Mouse (Mus musculus) gastrocnemius, adult 2 months (tissue): ENCODE data around the gene Gabra5. TPM values are rescaled to one million over a fixed set of nuclear protein-coding genes. Genes with fewer than 3 reads are reported as not detected.

Experiments used
- DNase-seq: peaks from one replicate; pipeline ENCODE4 v3.0.0; 2022
- H3K27ac ChIP-seq: fragments of 200-600 bp; 2 replicates; pipeline ENCODE4 v1.8.1; 2022; ENCODE audit warnings: mild to moderate bottlenecking
- H3K4me3 ChIP-seq: fragments of 200-600 bp; 2 replicates; pipeline ENCODE4 v1.8.1; 2022; ENCODE audit warnings: mild to moderate bottlenecking, moderate library complexity
- CTCF ChIP-seq: fragments of 200-600 bp; IDR thresholded peaks from 2 replicates; pipeline ENCODE4 v1.8.1; 2022; ENCODE audit warnings: antibody characterized with exemption, mild to moderate bottlenecking, moderate library complexity
- intact Hi-C: fragments of 180-260 bp; cut with DNase I; formaldehyde crosslinking; loops from one replicate; pipeline ENCODE4 v1.15.1; 2025
- long read RNA-seq, 2 experiments: library from polyadenylated mRNA; stranded (forward); transcript quantifications; one replicate each; pipeline ENCODE4 v2.0.0; 2021
- total RNA-seq, 2 experiments: library from RNA; stranded (reverse); gene quantifications; 2 replicates each; pipeline ENCODE4 v1.2.3; 2021

Gabra5 gene
- total RNA-seq, result not detected
- long read RNA-seq, experiment 1, result 0 reads
- long read RNA-seq, experiment 2, result 0 reads

DNA sequence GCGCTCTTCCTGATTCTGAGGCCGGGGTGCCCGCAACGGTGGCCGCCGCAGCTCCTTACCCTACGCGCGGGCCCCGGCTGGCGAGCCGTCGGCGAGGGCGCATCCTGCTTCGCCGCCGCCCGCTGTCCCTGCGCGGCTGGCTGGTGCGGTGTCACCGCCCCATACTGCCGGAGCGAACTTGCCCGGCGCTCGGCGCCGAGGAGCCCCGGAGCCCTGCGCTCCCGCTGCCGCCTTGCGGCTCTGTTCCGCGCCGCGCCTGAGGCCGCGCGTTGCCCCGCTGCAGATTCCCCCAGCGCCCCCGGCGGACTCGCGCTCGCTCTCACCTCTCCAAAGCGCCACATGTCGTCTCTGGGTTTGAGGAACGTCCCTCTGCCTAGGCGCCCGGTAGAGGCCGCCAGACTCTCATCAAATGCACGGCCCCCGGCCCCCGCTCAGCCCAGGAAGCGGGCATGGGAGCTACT is at the start of gene Gabra5:
Gene Gabra5 (minus strand): TSS at position 379 of the 461 bp plus-strand sequence.
- intact Hi-C loops, result no loop called here
- no peak within 1 kb of the TSS for H3K4me3 ChIP-seq
- H3K27ac ChIP-seq, result no peak within 1 kb of the TSS
- no peak for DNase-seq
- no peak for TF ChIP-seq CTCF

DNA sequence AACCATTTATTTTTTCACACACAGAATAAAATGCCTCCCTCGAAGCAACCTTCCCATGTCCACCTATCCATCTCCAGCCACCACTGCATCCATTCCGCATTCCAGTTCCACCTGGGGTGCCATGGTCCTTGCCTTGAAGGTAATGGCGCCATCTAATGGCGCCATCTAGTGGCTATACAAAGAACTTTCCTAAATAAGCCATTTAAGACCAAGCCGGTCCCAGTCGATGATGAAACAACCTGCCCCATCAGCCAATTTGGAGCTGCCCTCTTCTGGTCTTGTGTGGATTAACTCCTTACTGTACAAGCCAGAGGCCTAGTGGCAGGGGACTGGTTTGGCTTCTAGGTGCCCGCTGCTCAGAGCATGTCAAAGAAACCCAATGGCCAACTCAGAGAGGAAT is 28.7 kb upstream of the Gabra5 start:
- DNase-seq, result no peak
- intact Hi-C loops, result no loop called here
- no peak overlapping the region for H3K4me3 ChIP-seq
- H3K27ac ChIP-seq, result no peak overlapping the region
- peak; percentile 47 for TF ChIP-seq CTCF

GRCm38 (mm10) chr7:57532676-57533075 is 22.8 kb upstream of the Gabra5 start:
- no peak for DNase-seq
- no peak for TF ChIP-seq CTCF
- Histone ChIP-seq H3K4me3 (no peak overlapping the region), H3K27ac (no peak overlapping the region)
- intact Hi-C loops, result no loop called here

GRCm38 (mm10) chr7:57529954-57530353 is 20.1 kb upstream of the Gabra5 start:
- Histone ChIP-seq H3K4me3 (no peak overlapping the region), H3K27ac (no peak overlapping the region)
- intact Hi-C loops, result no loop called here
- no peak for DNase-seq
- no peak for TF ChIP-seq CTCF

DNA sequence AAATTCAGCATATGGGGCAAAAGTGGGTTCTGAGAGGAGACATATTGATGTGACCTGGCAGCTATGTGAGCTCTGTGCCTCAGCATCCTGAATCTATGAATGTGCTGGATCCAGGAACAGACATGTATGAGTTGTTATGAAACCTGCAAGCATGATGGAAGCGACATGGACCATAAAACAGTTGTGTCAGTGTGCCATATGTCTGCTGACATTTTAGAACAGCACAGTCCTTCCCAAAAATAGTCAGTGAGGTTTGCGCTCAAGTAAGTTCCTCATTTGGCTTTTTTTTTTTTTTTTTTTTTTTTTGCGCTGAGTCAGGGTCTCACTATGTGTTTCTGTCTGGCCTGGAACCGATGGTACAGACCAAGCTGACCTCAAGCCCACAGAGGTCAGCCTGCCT is 19.6 kb upstream of the Gabra5 start:
- H3K27ac ChIP-seq, result no peak overlapping the region
- intact Hi-C loops, result no loop called here
- no peak for TF ChIP-seq CTCF
- H3K4me3 ChIP-seq, result no peak overlapping the region
- no peak for DNase-seq

DNA sequence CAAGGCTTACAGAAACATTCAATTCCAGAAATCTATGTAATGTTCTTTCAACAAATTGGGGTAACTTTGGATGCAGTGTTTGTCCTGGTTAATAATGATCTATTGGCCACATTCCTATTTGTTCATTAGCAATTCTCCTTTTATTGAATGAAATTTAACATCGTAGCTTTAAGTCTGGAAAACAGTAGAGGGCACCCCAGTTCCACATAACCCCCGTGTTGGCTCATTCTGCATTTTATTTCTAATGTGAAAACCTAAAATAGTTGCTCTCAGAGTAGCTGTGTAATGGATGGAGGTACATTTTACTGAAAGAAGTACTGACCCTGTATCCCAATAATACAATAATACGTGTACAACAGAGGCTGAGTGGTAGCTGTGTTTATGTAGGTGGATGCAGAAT is 3.1 kb upstream of the Gabra5 start:
- Histone ChIP-seq H3K4me3 (no peak overlapping the region), H3K27ac (no peak overlapping the region)
- TF ChIP-seq CTCF, result no peak
- intact Hi-C loops, result no loop called here
- DNase-seq, result no peak

- TF ChIP-seq CTCF, result no peak
- H3K4me3 ChIP-seq, result no peak overlapping the region
- DNase-seq, result no peak
These were observed 813 bp downstream of the Gabra5 start for GRCm38 (mm10) chr7:57508860-57509632.

GRCm38 (mm10) chr7:57502809-57503208 is 7.0 kb downstream of the Gabra5 start:
- intact Hi-C loops, result no loop called here
- TF ChIP-seq CTCF, result no peak
- Histone ChIP-seq H3K27ac (no peak overlapping the region), H3K4me3 (no peak overlapping the region)
- DNase-seq, result no peak

More at GRCm38 (mm10) chr7:57508860-57509632, 813 bp downstream of the Gabra5 start:
- no peak overlapping the region for H3K27ac ChIP-seq
- intact Hi-C loops, result no loop called here

DNA sequence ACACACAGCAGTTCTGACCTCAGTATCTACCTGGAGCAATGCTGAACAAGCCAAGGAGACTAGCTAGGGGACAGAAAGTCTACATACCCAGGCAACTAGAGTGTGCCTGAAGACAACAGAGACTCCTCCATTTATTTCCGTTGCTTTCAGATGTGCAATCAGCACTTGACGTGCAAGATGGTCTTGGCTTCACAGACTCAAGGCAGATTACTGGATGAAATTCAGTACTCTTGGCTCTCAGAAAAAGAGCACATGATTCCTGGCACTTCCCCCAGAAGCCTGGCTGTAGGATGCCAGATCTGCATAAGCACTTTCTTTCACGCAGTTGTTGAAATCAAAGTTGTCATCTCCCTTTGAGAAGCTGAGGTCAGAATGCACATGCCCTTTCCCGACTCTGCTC is 18.1 kb downstream of the Gabra5 start:
- no peak overlapping the region for H3K27ac ChIP-seq
- no peak for TF ChIP-seq CTCF
- H3K4me3 ChIP-seq, result no peak overlapping the region
- no peak for DNase-seq
- intact Hi-C loops, result no loop called here

DNA sequence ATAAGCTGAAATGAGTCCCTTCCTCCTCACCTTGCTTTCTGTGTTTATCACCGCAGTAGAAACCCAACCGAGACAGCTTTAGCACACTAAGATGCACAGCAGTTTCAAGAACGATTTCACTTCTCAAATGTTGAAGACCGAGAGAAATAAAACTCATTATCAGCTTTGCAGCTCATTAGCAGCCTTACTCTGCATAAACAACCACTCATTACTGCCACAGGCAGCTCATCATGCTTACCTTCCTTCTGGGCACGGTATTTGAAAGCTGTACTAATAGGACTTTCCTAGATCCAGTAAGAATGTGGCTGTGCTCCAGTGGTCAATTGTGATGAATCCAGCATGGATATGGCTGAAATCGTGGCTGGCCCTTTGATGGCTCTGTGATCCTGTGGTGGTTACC is 23.0 kb downstream of the Gabra5 start:
- no peak overlapping the region for H3K27ac ChIP-seq
- no peak overlapping the region for H3K4me3 ChIP-seq
- no peak for DNase-seq
- TF ChIP-seq CTCF, result no peak
- intact Hi-C loops, result no loop called here

DNA sequence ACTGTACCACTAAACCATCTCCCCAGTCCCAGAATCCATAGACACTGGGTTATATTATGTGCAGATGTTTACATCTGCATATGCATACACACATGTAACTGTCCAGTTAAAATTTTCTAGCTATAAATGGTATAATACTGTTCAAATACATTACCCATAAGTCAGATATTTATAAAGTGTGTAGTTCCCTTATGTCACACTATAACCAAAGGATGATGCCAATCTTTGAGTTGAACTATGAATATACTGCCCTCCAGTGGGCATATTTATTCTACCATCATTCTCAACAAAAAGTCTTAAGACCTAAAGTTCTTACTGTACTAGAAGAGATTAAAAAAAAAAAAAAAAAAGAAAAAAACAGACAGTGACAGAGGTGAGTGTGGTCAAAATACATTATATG is 27.0 kb downstream of the Gabra5 start:
- intact Hi-C loops, result no loop called here
- no peak for DNase-seq
- no peak overlapping the region for H3K4me3 ChIP-seq
- no peak overlapping the region for H3K27ac ChIP-seq
- peak; percentile 3; the same call in 1 of the 2 replicates for TF ChIP-seq CTCF

DNA sequence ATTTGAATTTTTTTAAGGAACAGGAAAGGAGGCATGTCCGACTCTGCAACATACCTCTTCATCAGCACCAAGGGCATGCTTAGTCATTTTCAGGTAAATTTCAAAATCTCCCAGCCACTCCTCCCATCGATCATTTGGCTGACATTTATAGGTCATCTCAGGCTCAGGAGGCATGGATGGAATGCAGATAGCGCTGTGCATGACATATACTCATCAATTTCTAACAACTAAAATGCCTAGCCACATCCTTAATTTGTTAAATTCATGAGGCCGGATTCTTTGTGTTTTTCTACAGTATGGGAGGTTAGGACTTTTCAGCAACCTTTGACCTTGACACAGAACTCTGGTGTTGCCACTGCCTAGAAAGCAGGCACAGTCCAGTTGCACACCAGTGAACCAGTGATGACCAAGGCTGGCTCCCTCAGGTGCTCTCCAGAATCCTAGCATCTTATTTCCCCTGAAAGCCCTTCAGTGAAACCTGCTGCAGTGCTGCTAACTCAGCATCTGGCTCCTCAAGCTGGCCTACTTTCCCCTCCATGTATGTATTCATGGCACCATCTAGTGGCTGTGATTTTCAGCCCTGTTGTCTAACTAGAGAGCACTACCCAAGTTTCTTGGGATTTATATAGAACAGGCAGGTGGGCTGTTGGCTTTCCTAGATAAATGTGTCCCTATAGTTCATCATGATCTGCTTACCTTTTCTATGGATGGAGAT is 35.9 kb downstream of the Gabra5 start:
- no peak overlapping the region for H3K27ac ChIP-seq
- TF ChIP-seq CTCF, result peak; percentile 42
- H3K4me3 ChIP-seq, result no peak overlapping the region
- peak; percentile 17 for DNase-seq
- intact Hi-C loops, result no loop called here

- no peak for DNase-seq
- H3K4me3 ChIP-seq, result no peak overlapping the region
- intact Hi-C loops, result no loop called here
- no peak for TF ChIP-seq CTCF
- H3K27ac ChIP-seq, result no peak overlapping the region
These were observed 38.5 kb downstream of the Gabra5 start for GRCm38 (mm10) chr7:57471316-57471715.
